Mouse (Mus musculus) thymus, adult 2 months (tissue): Measurements from ENCODE around the gene Gli1.

Experiments
- CTCF ChIP-seq: fragments of 200-500 bp; IDR thresholded peaks from 2 replicates; pipeline ENCODE4 v1.5.1; 2012; ENCODE audit warnings: mild to moderate bottlenecking, control low read depth, low read length, moderate library complexity, borderline replicate concordance; ENCODE audit not compliant: control insufficient read depth, poor library complexity, insufficient read depth; ENCODE audit errors: extremely low read depth
- POLR2A ChIP-seq: fragments of 200-500 bp; IDR thresholded peaks from 2 replicates; pipeline ENCODE4 v1.6.1; 2012; ENCODE audit warnings: mild to moderate bottlenecking, low read length, control low read depth, moderate library complexity; ENCODE audit not compliant: control insufficient read depth, poor library complexity, insufficient read depth; ENCODE audit errors: extremely low read depth

- TF ChIP-seq POLR2A: no peak
- TF ChIP-seq CTCF: no peak
Observed at GRCm38 (mm10) chr10:127300361-127300760, 41.4 kb downstream of the Gli1 start.
